Mouse (Mus musculus) kidney, embryonic 14.5 days (tissue): ENCODE results near the gene Anxa7. TPM values are rescaled to one million over a fixed set of nuclear protein-coding genes. Genes with fewer than 3 reads are reported as not detected.

Experiments
- ATAC-seq: fragments of 200-750 bp; cut with Nextera tagmentation; 2 replicates; pipeline ENCODE4 v1.8.0; 2017; ENCODE audit warnings: moderate number of reproducible peaks, mild to moderate bottlenecking, moderate TSS enrichment, moderate library complexity; ENCODE audit not compliant: low FRiP score, low TSS enrichment
- H3K27ac ChIP-seq: fragments of 300-500 bp; sonication (generic); 2 replicates; pipeline ENCODE4 v1.5.1; 2014; ENCODE audit warnings: low read depth, mild to moderate bottlenecking, low read length, moderate library complexity, mixed read lengths
- H3K27me3 ChIP-seq: fragments of 300-500 bp; sonication (generic); 2 replicates; pipeline ENCODE4 v1.6.1; 2014; ENCODE audit warnings: mild to moderate bottlenecking, low read length; ENCODE audit not compliant: control insufficient read depth, insufficient read depth
- H3K36me3 ChIP-seq: fragments of 300-500 bp; sonication (generic); 2 replicates; pipeline ENCODE4 v1.6.1; 2014; ENCODE audit warnings: low read length, mixed read lengths; ENCODE audit not compliant: control insufficient read depth, insufficient read depth
- H3K4me1 ChIP-seq: fragments of 300-500 bp; sonication (generic); 2 replicates; pipeline ENCODE4 v1.6.1; 2014; ENCODE audit warnings: low read length, mixed read lengths; ENCODE audit not compliant: control insufficient read depth, insufficient read depth
- H3K4me2 ChIP-seq: fragments of 300-500 bp; sonication (generic); replicated peaks from 2 replicates; pipeline ENCODE4 v1.6.1; 2014; ENCODE audit warnings: low read depth, mild to moderate bottlenecking, low read length
- H3K4me3 ChIP-seq: fragments of 300-500 bp; sonication (generic); 2 replicates; pipeline ENCODE4 v1.5.1; 2014; ENCODE audit warnings: mild to moderate bottlenecking, low read length
- H3K9ac ChIP-seq: fragments of 300-500 bp; sonication (generic); 2 replicates; pipeline ENCODE4 v1.6.1; 2014; ENCODE audit warnings: low read depth, mild to moderate bottlenecking, low read length, moderate library complexity
- H3K9me3 ChIP-seq: fragments of 300-500 bp; sonication (generic); 2 replicates; pipeline ENCODE4 v1.6.1; 2016; ENCODE audit warnings: low read length; ENCODE audit not compliant: control insufficient read depth
- WGBS: fragments of 180-500 bp; shearing (Covaris S2); extraction: QIAGEN DNeasy Blood & Tissue Kit; methylation state at CpG from one replicate; pipeline ENCODE4 v1.1.7; 2014; 5-methylcytosine and 5-hydroxymethylcytosine counted together
- polyA plus RNA-seq: library from polyadenylated mRNA; unstranded; fragments of >200 nt; fragmentation: Nextera tagmentation; extraction: Ambion mirVana; gene quantifications from 2 replicates; pipeline ENCODE4 v1.2.1, GENCODE M21; 2014

The Anxa7 gene
- polyA plus RNA-seq, result 29.4 and 33.7 TPM in 2 replicates

DNA sequence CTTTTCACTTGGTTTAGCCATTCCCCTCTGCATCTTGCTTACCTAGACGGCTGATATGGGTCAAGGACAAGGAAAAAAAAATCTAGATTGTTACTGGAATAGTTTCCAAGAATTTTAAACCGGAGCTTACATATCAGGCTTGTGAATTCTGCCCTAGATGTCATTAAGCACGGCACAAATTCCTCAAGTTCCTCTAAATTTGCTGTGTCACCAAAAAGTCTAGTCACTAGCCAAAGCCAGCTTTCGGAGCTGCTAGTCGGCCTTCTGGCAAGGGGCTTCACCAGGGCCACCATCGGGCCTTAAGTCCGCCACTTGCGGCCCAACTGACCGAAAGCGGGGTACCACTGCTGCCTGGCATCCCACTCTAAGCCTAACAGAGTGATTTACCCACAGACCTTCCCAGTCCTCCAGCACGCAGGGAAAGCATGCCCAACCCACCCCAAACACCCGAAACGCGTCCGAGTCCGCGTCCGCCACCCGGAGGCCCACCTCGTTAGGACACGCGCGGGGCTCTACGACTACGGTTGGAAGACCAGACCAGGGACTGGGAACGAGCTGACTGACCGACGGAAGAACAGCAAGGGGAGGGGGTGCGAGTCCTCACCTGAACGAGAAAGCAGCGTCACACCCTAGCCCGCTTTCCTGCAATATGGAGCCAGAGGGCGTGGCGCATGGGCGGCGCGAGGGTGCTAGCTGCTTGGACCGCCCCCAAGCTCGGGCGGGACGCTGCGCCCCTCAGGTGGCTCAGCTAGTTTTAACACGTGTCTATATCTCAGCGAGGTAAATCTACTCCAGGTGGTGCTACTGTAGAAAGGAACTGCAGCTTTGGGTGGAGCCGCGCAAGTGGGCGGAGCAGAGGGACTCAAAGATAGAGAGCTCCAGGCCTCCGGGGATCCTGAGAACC lies at the start of gene Anxa7:
TSS of gene Anxa7 (minus strand) at position 843 of the 904 bp plus-strand sequence.
- H3K27me3 ChIP-seq, result no peaks in the 10 kb centered on the region
- H3K4me2 ChIP-seq, result peak within 1 kb of the TSS; percentile 72
- peaks cover 12% of the 10 kb centered on the region; the same call in 1 of the 2 replicates for H3K4me1 ChIP-seq
- H3K27ac ChIP-seq, result no peak within 1 kb of the TSS
- 0 out of 2 replicates have a peak, but pooled peaks cover 3% of the 10 kb centered on the region for H3K36me3 ChIP-seq
- no peaks in the 10 kb centered on the region for H3K9me3 ChIP-seq
- peak within 1 kb of the TSS; percentile 79 for H3K4me3 ChIP-seq
- peak within 1 kb of the TSS; percentile 75 for H3K9ac ChIP-seq
- 1% methylated on average over 48 of the region's 48 CpGs for WGBS
- peak; percentile 90 for ATAC-seq

DNA sequence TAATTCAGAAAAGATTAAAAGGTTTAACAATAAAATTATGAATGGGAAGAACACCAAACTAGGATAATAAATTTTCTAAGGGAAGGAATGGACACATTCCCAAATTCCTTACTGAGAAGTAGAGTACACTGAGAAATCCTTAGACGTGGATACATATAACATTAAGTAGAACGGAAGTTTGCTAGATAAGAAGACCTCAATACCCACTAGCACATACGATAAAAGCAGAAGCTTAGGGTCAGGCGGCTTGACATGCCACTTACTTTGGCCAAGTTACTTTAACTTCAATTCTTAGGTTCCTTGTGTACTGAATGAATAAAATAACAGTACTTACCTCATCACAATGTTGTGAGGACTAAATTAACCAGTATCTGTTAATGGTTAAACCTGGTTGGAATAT lies 49.7 kb upstream of the Anxa7 start:
- H3K4me2 ChIP-seq, result no peak overlapping the region
- no peak overlapping the region for H3K4me3 ChIP-seq
- no peaks in the 10 kb centered on the region for H3K4me1 ChIP-seq
- WGBS, result 95% methylated on average over 4 of the region's 4 CpGs
- H3K9ac ChIP-seq, result no peak overlapping the region
- peaks cover 8% of the 10 kb centered on the region; the same call in 1 of the 2 replicates for H3K36me3 ChIP-seq
- H3K27me3 ChIP-seq, result no peaks in the 10 kb centered on the region
- no peak overlapping the region for H3K27ac ChIP-seq
- no peak for ATAC-seq
- H3K9me3 ChIP-seq, result no peaks in the 10 kb centered on the region

DNA sequence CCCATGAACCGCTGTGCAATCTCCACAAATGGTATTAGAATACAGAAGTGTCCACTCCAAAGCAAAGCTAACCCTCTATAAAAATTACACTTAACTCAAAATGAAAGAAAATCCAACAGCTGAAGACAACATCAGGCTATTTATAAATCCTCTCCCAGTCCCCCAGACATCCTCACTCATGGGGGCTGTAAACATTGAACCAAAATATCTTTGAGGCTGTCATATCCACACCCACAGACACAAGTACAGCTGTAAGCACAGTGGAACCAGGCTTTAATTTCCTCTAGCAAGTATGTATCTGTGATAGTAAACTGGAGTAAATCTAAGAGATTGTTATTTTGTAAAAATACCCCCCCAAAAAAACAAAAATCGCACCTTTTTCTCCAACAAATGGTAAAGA lies 40.2 kb upstream of the Anxa7 start:
- Histone ChIP-seq H3K27me3 (no peaks in the 10 kb centered on the region), H3K9me3 (no peaks in the 10 kb centered on the region), H3K4me2 (no peak overlapping the region), H3K27ac (no peak overlapping the region), H3K4me3 (no peak overlapping the region), H3K36me3 (peaks cover 50% of the 10 kb centered on the region), H3K4me1 (no peaks in the 10 kb centered on the region), H3K9ac (no peak overlapping the region)
- ATAC-seq, result no peak
- 94% methylated on average over 2 of the region's 2 CpGs for WGBS

DNA sequence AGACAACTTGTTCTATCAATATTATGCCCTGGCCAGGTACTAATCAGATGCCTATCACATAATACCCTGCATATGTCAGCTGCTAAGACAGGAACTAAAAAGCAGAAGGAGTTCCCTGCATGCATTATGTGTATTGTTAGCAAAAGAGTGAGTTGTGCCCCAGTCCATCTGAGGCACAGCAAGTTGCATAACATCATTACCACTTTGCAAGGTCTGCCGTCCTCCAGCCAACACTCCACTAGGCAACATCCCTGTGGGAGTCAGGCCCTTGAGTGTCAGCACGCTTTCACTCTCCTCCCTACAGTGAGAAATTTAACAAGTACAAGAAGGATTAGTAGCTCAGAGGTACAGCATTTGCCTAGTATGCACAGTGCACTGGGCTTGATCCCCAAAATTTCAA lies 28.5 kb upstream of the Anxa7 start:
- Histone ChIP-seq H3K27me3 (no peaks in the 10 kb centered on the region), H3K36me3 (peaks cover 27% of the 10 kb centered on the region), H3K4me3 (no peak overlapping the region), H3K4me2 (no peak overlapping the region), H3K4me1 (no peaks in the 10 kb centered on the region), H3K27ac (no peak overlapping the region), H3K9me3 (no peaks in the 10 kb centered on the region), H3K9ac (no peak overlapping the region)
- 83% methylated on average over 2 of the region's 2 CpGs for WGBS
- no peak for ATAC-seq

DNA sequence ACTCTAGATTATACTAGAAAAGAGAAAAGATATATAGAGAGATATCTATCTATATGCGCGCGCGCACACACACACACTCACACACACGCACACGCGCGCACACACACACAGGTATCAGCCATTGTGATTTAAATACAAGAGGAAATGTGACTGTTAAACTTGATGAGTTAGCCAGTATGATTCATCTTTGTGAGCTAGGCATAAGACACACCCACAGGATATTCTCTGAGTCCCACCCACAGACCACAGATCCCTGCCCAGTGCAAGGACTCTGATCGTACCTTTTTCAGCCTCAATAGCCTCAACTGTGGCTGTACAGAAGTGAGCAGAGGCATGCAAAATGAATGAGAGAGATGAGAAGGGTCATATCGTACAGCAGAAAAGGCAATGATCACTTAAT lies 23.0 kb upstream of the Anxa7 start:
- no peak overlapping the region for H3K4me3 ChIP-seq

DNA sequence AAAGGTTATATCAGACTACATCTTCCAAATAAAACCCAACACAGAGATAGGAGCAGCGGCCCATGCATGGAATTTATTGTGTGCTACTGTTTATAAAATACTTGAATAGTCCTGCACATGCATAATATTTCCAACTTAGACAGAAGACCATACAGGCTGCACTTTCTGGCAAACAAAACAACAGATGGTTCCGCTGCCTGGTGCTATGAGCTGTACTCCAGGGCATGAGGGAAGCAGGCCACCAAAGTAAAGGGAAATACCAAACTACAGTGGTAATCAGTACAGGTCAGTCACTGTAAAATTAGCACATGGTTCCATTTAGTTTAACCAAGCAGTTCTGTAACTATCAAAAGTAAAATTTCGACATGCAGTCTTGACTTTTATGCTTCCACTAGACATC lies 20.0 kb upstream of the Anxa7 start:
- Histone ChIP-seq H3K36me3 (peaks cover 42% of the 10 kb centered on the region), H3K4me2 (no peak overlapping the region), H3K27ac (no peak overlapping the region), H3K9ac (no peak overlapping the region), H3K9me3 (no peaks in the 10 kb centered on the region), H3K27me3 (no peaks in the 10 kb centered on the region), H3K4me1 (no peaks in the 10 kb centered on the region), H3K4me3 (no peak overlapping the region)
- WGBS, result 97% methylated on average over 3 of the region's 3 CpGs
- no peak for ATAC-seq

More for the DNA sequence above, 23.0 kb upstream of the Anxa7 start:
- Histone ChIP-seq H3K4me1 (no peaks in the 10 kb centered on the region), H3K9me3 (no peaks in the 10 kb centered on the region), H3K27ac (no peak overlapping the region), H3K9ac (no peak overlapping the region), H3K4me2 (no peak overlapping the region), H3K27me3 (no peaks in the 10 kb centered on the region), H3K36me3 (peaks cover 31% of the 10 kb centered on the region)
- ATAC-seq, result no peak
- WGBS, result 93% methylated on average over 10 of the region's 10 CpGs

DNA sequence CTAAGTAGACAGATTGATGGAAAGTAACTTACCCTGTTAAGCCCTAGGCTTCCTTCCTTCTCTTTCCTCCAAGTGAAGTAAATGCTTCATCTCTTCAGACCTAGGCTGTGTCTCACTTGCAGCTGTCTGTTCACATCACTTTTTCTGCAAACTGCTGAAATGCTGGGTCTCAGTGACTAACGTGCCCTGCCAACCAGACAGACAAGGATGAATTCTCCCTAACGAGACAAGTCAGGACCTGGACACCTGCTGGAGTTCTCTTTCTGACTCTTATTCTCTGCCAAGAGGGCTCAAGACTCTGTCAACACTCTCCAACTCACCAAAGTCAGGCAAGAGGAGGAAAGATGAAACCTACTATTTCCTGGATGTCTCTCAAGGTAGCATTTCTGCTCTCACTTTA lies 16.7 kb upstream of the Anxa7 start, which contains the start of gene Mss51:
TSS of gene Mss51 (minus strand) at position 299 of the 400 bp plus-strand sequence.
- H3K36me3 ChIP-seq, result peaks cover 51% of the 10 kb centered on the region
- H3K27me3 ChIP-seq, result no peaks in the 10 kb centered on the region

DNA sequence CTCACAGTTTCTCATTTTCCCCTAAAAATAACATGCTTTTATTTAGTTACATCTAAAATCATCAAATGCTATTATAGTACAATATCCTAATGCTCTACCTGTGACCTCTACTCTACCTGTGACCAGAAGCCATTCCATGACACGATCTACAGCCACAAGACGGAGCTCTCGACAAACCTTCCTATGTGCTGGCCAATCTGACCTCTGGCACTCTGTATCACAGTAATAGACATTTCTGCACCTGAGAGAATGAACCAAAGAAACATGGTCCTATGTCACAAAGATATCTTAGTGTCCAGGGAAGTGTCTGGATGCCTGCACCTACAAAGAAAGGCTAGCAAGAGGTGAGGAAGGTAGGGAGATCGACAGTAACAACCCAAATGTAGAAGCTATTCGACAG lies 6.1 kb upstream of the Anxa7 start:
- H3K36me3 ChIP-seq, result peaks cover 8% of the 10 kb centered on the region; the same call in 1 of the 2 replicates
- no peak overlapping the region for H3K9ac ChIP-seq
- no peaks in the 10 kb centered on the region for H3K9me3 ChIP-seq
- H3K27ac ChIP-seq, result no peak overlapping the region
- H3K4me2 ChIP-seq, result no peak overlapping the region
- no peaks in the 10 kb centered on the region for H3K4me1 ChIP-seq
- 94% methylated on average over 5 of the region's 5 CpGs for WGBS
- H3K27me3 ChIP-seq, result no peaks in the 10 kb centered on the region
- ATAC-seq, result no peak
- no peak overlapping the region for H3K4me3 ChIP-seq

More for the DNA sequence above, 16.7 kb upstream of the Anxa7 start, which contains the start of gene Mss51:
- Histone ChIP-seq H3K9me3 (no peaks in the 10 kb centered on the region), H3K9ac (no peak within 1 kb of the TSS), H3K4me3 (no peak within 1 kb of the TSS), H3K27ac (no peak within 1 kb of the TSS), H3K4me1 (no peaks in the 10 kb centered on the region), H3K4me2 (no peak within 1 kb of the TSS)
- no peak for ATAC-seq
- WGBS, result 74% methylated on average over 2 of the region's 2 CpGs
